Mouse (Mus musculus) embryonic facial prominence, embryonic 11.5 days (tissue): Measurements from ENCODE around the gene Tcte2. TPM values are rescaled to one million over a fixed set of nuclear protein-coding genes. Genes with fewer than 3 reads are reported as not detected.

Experiments
- ATAC-seq: fragments of 200-750 bp; cut with Nextera tagmentation; replicated peaks from 2 replicates; pipeline ENCODE4 v1.8.0; 2017; ENCODE audit warnings: low read depth; ENCODE audit not compliant: insufficient number of reproducible peaks, low FRiP score, low TSS enrichment
- DNase-seq: peaks from one replicate; pipeline ENCODE4 v3.0.0-alpha.2; 2015; ENCODE audit warnings: low spot score
- H3K27ac ChIP-seq: fragments of 300-500 bp; sonication (generic); replicated peaks from 2 replicates; pipeline ENCODE4 v1.5.1; 2014; ENCODE audit warnings: mild to moderate bottlenecking, low read depth, low read length, control low read depth
- H3K27me3 ChIP-seq: fragments of 300-500 bp; sonication (generic); 2 replicates; pipeline ENCODE4 v1.6.1; 2014; ENCODE audit warnings: mild to moderate bottlenecking, low read length, moderate library complexity, mixed read lengths; ENCODE audit not compliant: control insufficient read depth, insufficient read depth
- H3K36me3 ChIP-seq: fragments of 300-500 bp; sonication (generic); replicated peaks from 2 replicates; pipeline ENCODE4 v1.6.1; 2014; ENCODE audit warnings: low read depth, mild to moderate bottlenecking, low read length, moderate library complexity, mixed read lengths; ENCODE audit not compliant: control insufficient read depth, insufficient read depth
- H3K4me1 ChIP-seq: fragments of 300-500 bp; sonication (generic); 2 replicates; pipeline ENCODE4 v1.6.1; 2014; ENCODE audit warnings: low read length, mixed read lengths; ENCODE audit not compliant: control insufficient read depth, insufficient read depth
- H3K4me2 ChIP-seq: fragments of 300-500 bp; sonication (generic); 2 replicates; pipeline ENCODE4 v1.6.1; 2014; ENCODE audit warnings: low read depth, mild to moderate bottlenecking, control low read depth, low read length, moderate library complexity
- H3K4me3 ChIP-seq: fragments of 300-500 bp; sonication (generic); 2 replicates; pipeline ENCODE4 v1.5.1; 2014; ENCODE audit warnings: low read depth, low read length, control low read depth
- H3K9ac ChIP-seq: fragments of 300-500 bp; sonication (generic); replicated peaks from 2 replicates; pipeline ENCODE4 v1.6.1; 2014; ENCODE audit warnings: mild to moderate bottlenecking, control low read depth, low read length
- H3K9me3 ChIP-seq: fragments of 300-500 bp; sonication (generic); replicated peaks from 2 replicates; pipeline ENCODE4 v1.6.1; 2016; ENCODE audit warnings: mild to moderate bottlenecking, low read length, inconsistent platforms, mixed read lengths; ENCODE audit not compliant: control insufficient read depth
- WGBS: fragments of 180-500 bp; shearing (Covaris S2); extraction: QIAGEN DNeasy Blood & Tissue Kit; methylation state at CpG from one replicate; pipeline ENCODE4 v1.1.7; 2014; 5-methylcytosine and 5-hydroxymethylcytosine counted together
- polyA plus RNA-seq: library from polyadenylated mRNA; unstranded; fragments of >200 nt; fragmentation: Nextera tagmentation; extraction: Ambion mirVana; gene quantifications from 2 replicates; pipeline ENCODE4 v1.2.1, GENCODE M21; 2014

Gene Tcte2
- polyA plus RNA-seq, 1 experiment from 2014 or later, result 4.4 TPM

- no peak overlapping the region for H3K9ac ChIP-seq
- H3K9me3 ChIP-seq, result no peaks in the 10 kb centered on the region
- no peak overlapping the region for H3K4me3 ChIP-seq
- 85% methylated on average over 6 of the region's 6 CpGs for WGBS
- DNase-seq (no peak), ATAC-seq (no peak)
- no peak overlapping the region for H3K4me2 ChIP-seq
- no peaks in the 10 kb centered on the region for H3K36me3 ChIP-seq
- no peaks in the 10 kb centered on the region for H3K27me3 ChIP-seq
- H3K27ac ChIP-seq, result no peak overlapping the region
- no peaks in the 10 kb centered on the region for H3K4me1 ChIP-seq
These were observed 17.4 kb downstream of the Tcte2 start for GRCm38 (mm10) chr17:13744219-13744618.

DNA sequence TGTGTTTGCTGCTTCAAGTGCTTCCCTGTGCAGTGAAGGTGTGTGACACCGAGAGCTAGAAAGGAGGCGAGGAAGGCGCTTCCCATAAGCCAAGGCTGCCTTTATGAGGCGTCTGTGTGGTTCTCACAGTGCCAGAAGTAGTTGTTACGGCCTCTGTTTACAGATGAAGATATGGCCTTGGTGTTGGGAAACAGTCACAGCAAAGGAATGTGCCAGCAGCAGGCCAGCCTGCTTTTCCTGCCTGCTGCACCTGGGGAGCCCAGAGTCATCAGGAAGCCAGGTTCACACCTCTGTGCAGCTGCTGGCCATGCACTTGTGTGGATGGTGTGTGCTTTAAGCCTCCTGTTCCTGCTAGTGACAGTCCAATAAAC, 17.9 kb downstream of the Tcte2 start:
- H3K36me3 ChIP-seq, result no peaks in the 10 kb centered on the region
- H3K4me1 ChIP-seq, result no peaks in the 10 kb centered on the region
- H3K27ac ChIP-seq, result no peak overlapping the region
- no peak overlapping the region for H3K4me3 ChIP-seq
- no peaks in the 10 kb centered on the region for H3K27me3 ChIP-seq
- no peak for ATAC-seq
- DNase-seq, result no peak
- H3K9me3 ChIP-seq, result no peaks in the 10 kb centered on the region
- H3K4me2 ChIP-seq, result no peak overlapping the region
- WGBS, result 53% methylated on average over 5 of the region's 5 CpGs
- H3K9ac ChIP-seq, result no peak overlapping the region

- DNase-seq (no peak), ATAC-seq (no peak)
- H3K4me2 ChIP-seq, result no peak overlapping the region
- no peaks in the 10 kb centered on the region for H3K27me3 ChIP-seq
- no peaks in the 10 kb centered on the region for H3K4me1 ChIP-seq
- no peaks in the 10 kb centered on the region for H3K9me3 ChIP-seq
- no peak overlapping the region for H3K27ac ChIP-seq
- no peak overlapping the region for H3K9ac ChIP-seq
- no peak overlapping the region for H3K4me3 ChIP-seq
- H3K36me3 ChIP-seq, result no peaks in the 10 kb centered on the region
- WGBS, result 46% methylated on average over 7 of the region's 7 CpGs
These were observed 18.5 kb downstream of the Tcte2 start for GRCm38 (mm10) chr17:13742941-13743708.

DNA sequence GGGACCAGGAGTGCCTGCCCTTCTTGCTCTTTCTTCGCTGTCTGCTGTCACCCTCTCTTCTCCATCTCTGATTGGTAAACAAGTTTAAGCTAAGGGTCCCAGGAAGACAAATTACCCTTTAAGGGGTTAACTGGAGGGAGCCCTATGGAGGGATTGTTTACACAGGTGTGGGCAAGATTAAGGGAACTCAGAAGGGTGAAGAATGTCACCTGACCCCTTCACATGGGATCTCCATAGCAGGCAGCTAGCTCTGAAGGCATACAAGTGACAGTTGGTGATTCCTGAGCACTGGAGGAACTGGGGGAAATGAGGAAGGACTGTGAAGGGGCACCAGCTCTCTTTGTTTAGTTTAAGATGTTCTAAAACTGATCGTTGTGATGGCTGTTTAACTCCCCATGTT, 19.3 kb downstream of the Tcte2 start:
- WGBS, result 29% methylated on average over 2 of the region's 2 CpGs
- Histone ChIP-seq H3K4me1 (no peaks in the 10 kb centered on the region), H3K27me3 (no peaks in the 10 kb centered on the region), H3K27ac (no peak overlapping the region), H3K4me2 (no peak overlapping the region), H3K9me3 (no peaks in the 10 kb centered on the region), H3K4me3 (no peak overlapping the region), H3K36me3 (no peaks in the 10 kb centered on the region), H3K9ac (no peak overlapping the region)
- DNase-seq (no peak), ATAC-seq (no peak)

DNA sequence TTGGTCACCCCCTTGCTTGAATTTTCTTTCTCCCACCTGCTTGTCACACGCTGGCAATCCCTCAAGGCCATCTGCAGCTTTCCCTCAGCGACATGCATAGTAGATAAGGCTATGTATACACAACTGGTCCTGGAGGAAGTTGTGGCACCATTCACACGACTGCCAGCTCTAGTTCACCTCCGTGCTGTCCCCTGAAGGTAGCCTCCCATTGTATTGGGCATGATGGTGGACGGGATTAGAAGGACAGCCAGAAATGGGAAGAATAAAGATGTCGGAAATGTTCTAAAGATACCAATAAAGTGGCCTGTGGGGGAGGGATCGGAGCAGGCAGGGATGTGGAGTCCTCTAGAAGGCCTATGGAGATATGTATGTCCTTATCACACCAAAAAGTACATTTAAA, 20.0 kb downstream of the Tcte2 start:
- WGBS, result 85% methylated on average over 7 of the region's 7 CpGs
- Histone ChIP-seq H3K27me3 (no peaks in the 10 kb centered on the region), H3K36me3 (no peaks in the 10 kb centered on the region), H3K9ac (no peak overlapping the region), H3K27ac (no peak overlapping the region), H3K4me2 (no peak overlapping the region), H3K4me3 (no peak overlapping the region), H3K9me3 (no peaks in the 10 kb centered on the region), H3K4me1 (no peaks in the 10 kb centered on the region)
- DNase-seq, result no peak
- no peak for ATAC-seq

- Histone ChIP-seq H3K9me3 (no peaks in the 10 kb centered on the region), H3K27ac (no peak overlapping the region), H3K9ac (no peak overlapping the region), H3K36me3 (no peaks in the 10 kb centered on the region), H3K4me2 (no peak overlapping the region), H3K4me1 (no peaks in the 10 kb centered on the region), H3K4me3 (no peak overlapping the region), H3K27me3 (no peaks in the 10 kb centered on the region)
- WGBS, result 36% methylated on average over 2 of the region's 2 CpGs
- DNase-seq, result no peak
- no peak for ATAC-seq
These were observed 20.8 kb downstream of the Tcte2 start for GRCm38 (mm10) chr17:13740796-13741195.

DNA sequence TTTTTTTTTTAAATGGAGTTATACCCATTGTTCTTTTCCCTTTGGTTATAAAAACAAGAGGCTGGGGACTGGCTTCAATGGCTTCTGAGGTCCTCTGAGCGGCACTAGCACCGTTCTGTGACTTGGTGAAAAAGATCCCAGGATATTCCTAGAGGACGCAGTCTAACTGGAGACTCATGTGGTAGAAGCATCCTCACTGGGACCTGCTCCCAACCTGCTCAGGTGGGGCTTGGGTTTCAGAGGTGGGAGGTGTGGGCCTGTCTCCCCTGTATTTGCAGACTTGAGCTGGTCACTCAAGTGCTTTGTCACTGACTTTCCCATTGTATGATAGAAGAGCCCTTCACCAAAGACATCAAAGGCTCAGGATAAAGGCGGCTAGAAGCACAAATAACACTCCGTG, 21.6 kb downstream of the Tcte2 start:
- no peak overlapping the region for H3K9ac ChIP-seq
- no peaks in the 10 kb centered on the region for H3K4me1 ChIP-seq
- no peaks in the 10 kb centered on the region for H3K9me3 ChIP-seq
- H3K27me3 ChIP-seq, result no peaks in the 10 kb centered on the region
- no peak overlapping the region for H3K4me3 ChIP-seq
- no peak for ATAC-seq
- no peak overlapping the region for H3K4me2 ChIP-seq
- 85% methylated on average over 5 of the region's 5 CpGs for whole genome bisulfite sequencing
- H3K36me3 ChIP-seq, result no peaks in the 10 kb centered on the region
- H3K27ac ChIP-seq, result no peak overlapping the region
- no peak for DNase-seq

- no peaks in the 10 kb centered on the region for H3K36me3 ChIP-seq
- H3K9me3 ChIP-seq, result no peaks in the 10 kb centered on the region
- DNase-seq (no peak), ATAC-seq (no peak)
- H3K4me1 ChIP-seq, result no peaks in the 10 kb centered on the region
- no peak overlapping the region for H3K4me3 ChIP-seq
- 90% methylated on average over 2 of the region's 2 CpGs for WGBS
- no peaks in the 10 kb centered on the region for H3K27me3 ChIP-seq
- no peak overlapping the region for H3K9ac ChIP-seq
- no peak overlapping the region for H3K27ac ChIP-seq
- no peak overlapping the region for H3K4me2 ChIP-seq
These were observed 22.7 kb downstream of the Tcte2 start for GRCm38 (mm10) chr17:13738916-13739315.
